Mouse (Mus musculus) midbrain, embryonic 14.5 days (tissue): ENCODE measurements around the gene Megf8. TPM values are rescaled to one million over a fixed set of nuclear protein-coding genes. Genes with fewer than 3 reads are reported as not detected.

Experiments
- ATAC-seq: fragments of 200-750 bp; cut with Nextera tagmentation; 2 replicates; pipeline ENCODE4 v1.8.0; 2017; ENCODE audit warnings: moderate number of reproducible peaks, moderate library complexity; ENCODE audit not compliant: low FRiP score, low TSS enrichment
- DNase-seq: peaks from one replicate; pipeline ENCODE4 v3.0.0-alpha.2; 2015
- H3K27ac ChIP-seq: fragments of 300-500 bp; sonication (generic); replicated peaks from 2 replicates; pipeline ENCODE4 v1.5.1; 2014; ENCODE audit warnings: mild to moderate bottlenecking, low read depth, low read length, moderate library complexity
- H3K27me3 ChIP-seq: fragments of 300-500 bp; sonication (generic); 2 replicates; pipeline ENCODE4 v1.6.1; 2014; ENCODE audit warnings: low read length, control low read depth, mixed read lengths; ENCODE audit not compliant: control insufficient read depth, insufficient read depth
- H3K36me3 ChIP-seq: fragments of 300-500 bp; sonication (generic); 2 replicates; pipeline ENCODE4 v1.6.1; 2014; ENCODE audit warnings: low read length, control low read depth; ENCODE audit not compliant: control insufficient read depth, insufficient read depth
- H3K4me1 ChIP-seq: fragments of 300-500 bp; sonication (generic); 2 replicates; pipeline ENCODE4 v1.6.1; 2014; ENCODE audit warnings: mild to moderate bottlenecking, antibody characterized with exemption, low read length, control low read depth; ENCODE audit not compliant: control insufficient read depth, insufficient read depth
- H3K4me2 ChIP-seq: fragments of 300-500 bp; sonication (generic); 2 replicates; pipeline ENCODE4 v1.6.1; 2014; ENCODE audit warnings: mild to moderate bottlenecking, low read length, moderate library complexity
- H3K4me3 ChIP-seq: fragments of 300-500 bp; sonication (generic); replicated peaks from 2 replicates; pipeline ENCODE4 v1.5.1; 2014; ENCODE audit warnings: low read depth, low read length
- H3K9ac ChIP-seq: fragments of 300-500 bp; sonication (generic); replicated peaks from 2 replicates; pipeline ENCODE4 v1.6.1; 2014; ENCODE audit warnings: mild to moderate bottlenecking, low read length, moderate library complexity
- H3K9me3 ChIP-seq: fragments of 300-500 bp; sonication (generic); 2 replicates; pipeline ENCODE4 v1.6.1; 2016; ENCODE audit warnings: low read length, control low read depth, mixed read lengths; ENCODE audit not compliant: control insufficient read depth
- whole genome bisulfite sequencing: fragments of 180-500 bp; shearing (Covaris S2); extraction: QIAGEN DNeasy Blood & Tissue Kit; methylation state at CpG from one replicate; pipeline ENCODE4 v1.1.7; 2014; 5-methylcytosine and 5-hydroxymethylcytosine counted together
- polyA plus RNA-seq: library from polyadenylated mRNA; unstranded; fragments of >200 nt; fragmentation: Nextera tagmentation; extraction: Ambion mirVana; gene quantifications from 2 replicates; pipeline ENCODE4 v1.2.1, GENCODE M21; 2014

Gene Megf8
- polyA plus RNA-seq, 1 experiment from 2014 or later = 21.6 TPM

- ATAC-seq (peak; percentile 67), DNase-seq (peak; percentile 93)
- Histone ChIP-seq H3K27ac (peak overlapping the region; percentile 99), H3K9me3 (no peaks in the 10 kb centered on the region), H3K4me3 (peak overlapping the region; percentile 63), H3K36me3 (peaks cover 8% of the 10 kb centered on the region; the same call in 1 of the 2 replicates), H3K27me3 (no peaks in the 10 kb centered on the region), H3K9ac (peak overlapping the region; percentile 81), H3K4me2 (peak overlapping the region; percentile 83), H3K4me1 (peaks cover 47% of the 10 kb centered on the region)
- under 1% methylated on average over 53 of the region's 60 CpGs for WGBS
Measured at GRCm38 (mm10) chr7:25278341-25279075, 38.5 kb upstream of the Megf8 start.

DNA sequence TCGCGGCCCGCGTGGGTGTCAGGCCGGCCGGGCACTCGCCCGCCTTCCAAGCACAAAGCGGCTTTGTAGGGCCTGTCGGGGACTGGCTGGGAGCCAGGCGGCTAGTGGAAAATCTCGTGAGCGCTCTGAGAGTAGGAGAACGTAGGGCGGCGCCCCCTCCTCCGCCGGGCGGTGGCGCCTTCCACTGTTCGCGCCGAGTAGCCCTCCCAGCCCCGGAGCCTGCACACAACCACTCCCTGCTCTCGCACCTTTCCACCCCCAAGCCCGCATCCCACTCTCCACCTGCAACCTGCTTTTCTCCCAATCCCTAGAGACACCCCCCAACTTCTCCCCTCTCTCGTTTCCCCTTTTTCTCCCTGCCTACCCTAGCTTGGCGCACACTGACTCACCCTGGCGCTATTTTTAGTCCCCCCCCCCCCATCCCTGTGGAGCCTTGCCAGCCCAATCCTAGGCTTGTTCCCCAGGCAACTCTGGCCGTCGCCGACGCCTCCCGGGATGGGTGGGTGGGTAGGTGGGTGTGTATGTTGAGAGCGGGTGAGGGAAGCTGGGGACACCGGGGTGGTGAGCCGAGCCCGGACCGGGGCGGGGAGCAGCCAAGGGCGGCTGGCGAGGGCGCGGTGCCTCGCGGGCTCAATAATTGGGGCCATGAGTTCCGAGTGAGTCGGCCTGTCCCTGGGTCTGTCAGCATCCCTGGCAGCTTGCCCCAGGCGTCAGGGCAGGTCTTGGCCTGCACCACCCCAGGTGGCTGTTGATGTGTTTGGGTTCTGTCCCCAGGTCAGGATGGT is 37.7 kb upstream of the Megf8 start:
- DNase-seq (peak; percentile 94), ATAC-seq (peak; percentile 57)
- Histone ChIP-seq H3K36me3 (0 out of 2 replicates have a peak, but pooled peaks cover 6% of the 10 kb centered on the region), H3K27ac (peak overlapping the region; percentile 99), H3K9ac (peak overlapping the region; percentile 81), H3K4me2 (peak overlapping the region; percentile 83), H3K4me1 (peaks cover 51% of the 10 kb centered on the region), H3K4me3 (peak overlapping the region; percentile 63), H3K9me3 (no peaks in the 10 kb centered on the region), H3K27me3 (no peaks in the 10 kb centered on the region)
- WGBS = under 1% methylated on average over 48 of the region's 49 CpGs

- ATAC-seq = no peak
Measured at GRCm38 (mm10) chr7:25279861-25280791, 36.8 kb upstream of the Megf8 start.

DNA sequence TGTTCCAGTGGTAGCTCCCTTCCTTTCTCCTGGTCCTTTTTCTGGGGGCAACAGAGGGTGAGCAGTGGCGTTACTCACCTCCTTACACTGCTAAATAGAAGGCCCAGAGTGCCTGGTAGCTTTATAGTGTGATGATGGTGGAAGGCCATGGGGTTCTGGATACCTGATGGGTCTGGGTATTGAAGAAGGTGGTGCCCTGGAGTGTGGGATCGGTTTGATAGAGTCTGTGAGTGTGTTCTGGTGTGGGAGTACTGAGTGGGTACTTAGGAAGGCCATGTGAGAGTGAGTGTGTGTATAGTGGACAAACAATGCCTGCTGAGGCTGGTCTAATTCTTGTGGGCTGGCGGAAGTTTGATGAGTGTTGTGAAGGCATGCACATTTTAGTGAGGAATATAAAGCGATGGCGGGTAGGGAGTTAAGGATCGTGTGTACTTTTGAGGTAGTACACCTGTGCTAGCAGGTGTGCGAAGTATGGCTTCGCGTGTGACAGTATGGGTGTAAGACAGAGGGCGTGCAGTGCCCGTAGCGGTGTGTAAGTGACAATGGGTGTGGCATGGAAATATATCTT is 35.7 kb upstream of the Megf8 start:
- Histone ChIP-seq H3K36me3 (peaks cover 17% of the 10 kb centered on the region), H3K4me1 (peaks cover 53% of the 10 kb centered on the region), H3K4me2 (peak overlapping the region; percentile 83), H3K9ac (peak overlapping the region; percentile 78; the same call in 1 of the 2 replicates), H3K9me3 (no peaks in the 10 kb centered on the region), H3K4me3 (peak overlapping the region; percentile 77), H3K27ac (peak overlapping the region; percentile 99), H3K27me3 (no peaks in the 10 kb centered on the region)
- WGBS = 23% methylated on average over 12 of the region's 12 CpGs
- DNase-seq (peak; percentile 10), ATAC-seq (peak; percentile 0; the same call in 1 of the 2 replicates)

More at GRCm38 (mm10) chr7:25279861-25280791, 36.8 kb upstream of the Megf8 start:
- Histone ChIP-seq H3K27ac (peak overlapping the region; percentile 99), H3K4me3 (peak overlapping the region; percentile 63), H3K4me2 (peak overlapping the region; percentile 83), H3K9ac (peak overlapping the region; percentile 81), H3K27me3 (no peaks in the 10 kb centered on the region), H3K9me3 (no peaks in the 10 kb centered on the region), H3K4me1 (peaks cover 57% of the 10 kb centered on the region), H3K36me3 (peaks cover 6% of the 10 kb centered on the region)
- peak; percentile 65 for DNase-seq
- 0% methylated on average over 6 of the region's 6 CpGs for WGBS

GRCm38 (mm10) chr7:25281734-25282601 is 35.0 kb upstream of the Megf8 start:
- Histone ChIP-seq H3K9ac (peak overlapping the region; percentile 78), H3K4me1 (peaks cover 53% of the 10 kb centered on the region), H3K27ac (peak overlapping the region; percentile 99), H3K27me3 (no peaks in the 10 kb centered on the region), H3K9me3 (no peaks in the 10 kb centered on the region), H3K4me3 (peak overlapping the region; percentile 77), H3K36me3 (peaks cover 24% of the 10 kb centered on the region), H3K4me2 (peak overlapping the region; percentile 83)
- under 1% methylated on average over 75 of the region's 108 CpGs for WGBS
- ATAC-seq (peak; percentile 82), DNase-seq (peak; percentile 99)

DNA sequence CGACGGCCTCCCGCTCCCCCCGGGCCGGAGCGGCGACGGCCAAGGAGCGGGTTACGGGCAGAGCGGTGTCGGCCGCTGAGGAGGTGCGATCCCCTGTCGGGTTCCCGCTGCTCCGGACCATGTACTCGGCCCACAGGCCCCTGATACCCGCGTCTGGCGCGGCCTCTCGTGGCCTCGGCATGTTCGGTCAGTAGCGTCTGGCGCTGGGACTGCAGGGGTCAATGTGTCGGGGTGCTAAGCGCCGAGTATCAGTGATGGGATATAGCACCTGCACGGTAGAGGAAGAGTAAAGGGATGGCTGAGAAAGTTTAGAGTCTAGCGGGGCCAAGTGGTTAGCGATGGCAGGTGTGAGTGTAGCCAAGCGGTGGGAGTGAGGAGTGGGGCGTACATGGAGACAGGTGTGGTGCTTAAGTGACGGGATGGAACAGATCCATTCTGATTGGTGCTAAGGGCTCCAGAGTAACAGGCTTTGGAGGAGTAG is 34.2 kb upstream of the Megf8 start:
- Histone ChIP-seq H3K4me3 (peak overlapping the region; percentile 77), H3K4me2 (peak overlapping the region; percentile 83), H3K27ac (peak overlapping the region; percentile 99), H3K9ac (peak overlapping the region; percentile 78), H3K9me3 (no peaks in the 10 kb centered on the region), H3K27me3 (no peaks in the 10 kb centered on the region), H3K36me3 (peaks cover 32% of the 10 kb centered on the region), H3K4me1 (peaks cover 48% of the 10 kb centered on the region)
- ATAC-seq (no peak), DNase-seq (peak; percentile 62)
- WGBS = under 1% methylated on average over 36 of the region's 36 CpGs

DNA sequence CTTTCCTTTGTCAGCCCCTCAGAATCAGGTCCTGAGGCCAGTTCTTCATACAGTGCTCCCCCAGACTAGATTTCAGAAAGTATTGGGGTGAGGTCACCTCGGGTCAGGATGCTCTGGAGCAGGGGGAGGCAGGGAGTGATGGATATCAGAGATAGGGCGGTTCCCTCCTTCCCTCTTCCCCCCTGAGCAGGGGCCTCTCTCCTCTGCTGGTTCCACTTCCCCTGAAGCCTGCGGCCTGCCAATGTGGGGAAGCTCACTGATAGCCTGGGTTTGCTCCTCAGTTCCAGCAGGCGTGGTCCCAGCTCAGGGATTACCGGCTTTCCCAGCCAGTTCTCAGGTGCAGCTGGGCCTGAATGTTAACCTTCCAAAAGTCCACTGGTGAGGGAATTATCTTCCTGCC is 33.3 kb upstream of the Megf8 start:
- ATAC-seq = no peak
- H3K27ac ChIP-seq = peak overlapping the region; percentile 99
- peak overlapping the region; percentile 77 for H3K4me3 ChIP-seq
- peak; percentile 30 for DNase-seq
- H3K36me3 ChIP-seq = peaks cover 40% of the 10 kb centered on the region
- H3K9me3 ChIP-seq = no peaks in the 10 kb centered on the region
- peaks cover 46% of the 10 kb centered on the region for H3K4me1 ChIP-seq
- H3K27me3 ChIP-seq = no peaks in the 10 kb centered on the region
- WGBS = 16% methylated on average over 5 of the region's 5 CpGs
- H3K4me2 ChIP-seq = peak overlapping the region; percentile 83
- peak overlapping the region; percentile 78 for H3K9ac ChIP-seq
